Mouse (Mus musculus) forebrain, postnatal 0 days (tissue): ENCODE measurements around the gene Lrrc20. TPM values are rescaled to one million over a fixed set of nuclear protein-coding genes. Genes with fewer than 3 reads are reported as not detected.
"Not testable (repeated sequence)": the region's sequence is repeated elsewhere in the genome, so short reads cannot be mapped to it uniquely, and the experiment has no call there.

Experiments
- ATAC-seq: fragments of 200-750 bp; cut with Nextera tagmentation; 2 replicates; pipeline ENCODE4 v1.8.0; 2017; ENCODE audit warnings: mild to moderate bottlenecking, moderate library complexity
- DNase-seq: peaks from one replicate; pipeline ENCODE4 v3.0.0-alpha.2; 2015
- H3K27ac ChIP-seq: fragments of 300-500 bp; sonication (generic); 2 replicates; pipeline ENCODE4 v1.5.1; 2014; ENCODE audit warnings: low read depth, mild to moderate bottlenecking, antibody characterized with exemption, low read length, moderate library complexity, mixed read lengths
- H3K27me3 ChIP-seq: fragments of 300-500 bp; sonication (generic); 2 replicates; pipeline ENCODE4 v1.6.1; 2014; ENCODE audit warnings: mild to moderate bottlenecking, low read length, mixed read lengths; ENCODE audit not compliant: insufficient read depth
- H3K36me3 ChIP-seq: fragments of 300-500 bp; sonication (generic); 2 replicates; pipeline ENCODE4 v1.6.1; 2014; ENCODE audit warnings: mild to moderate bottlenecking, moderate library complexity; ENCODE audit not compliant: insufficient read depth
- H3K4me1 ChIP-seq: fragments of 300-500 bp; sonication (generic); 2 replicates; pipeline ENCODE4 v1.6.1; 2014; ENCODE audit warnings: antibody characterized with exemption; ENCODE audit not compliant: insufficient read depth
- H3K4me2 ChIP-seq: fragments of 300-500 bp; sonication (generic); 2 replicates; pipeline ENCODE4 v1.6.1; 2014; ENCODE audit warnings: low read depth, mild to moderate bottlenecking, moderate library complexity
- H3K4me3 ChIP-seq: fragments of 300-500 bp; sonication (generic); 2 replicates; pipeline ENCODE4 v1.5.1; 2014; ENCODE audit warnings: low read depth, low read length, mixed read lengths
- H3K9ac ChIP-seq: fragments of 300-500 bp; sonication (generic); 2 replicates; pipeline ENCODE4 v1.6.1; 2014; ENCODE audit warnings: mild to moderate bottlenecking
- H3K9me3 ChIP-seq: fragments of 300-500 bp; sonication (generic); 2 replicates; pipeline ENCODE4 v1.6.1; 2016; ENCODE audit warnings: low read length
- CTCF ChIP-seq: sonication (generic); IDR thresholded peaks from 2 replicates; pipeline ENCODE4 v1.5.1; 2016; ENCODE audit warnings: antibody characterized with exemption, control low read depth, low read depth
- WGBS: fragments of 180-500 bp; shearing (Covaris S2); extraction: QIAGEN DNeasy Blood & Tissue Kit; methylation state at CpG from one replicate; pipeline ENCODE4 v1.1.7; 2014; 5-methylcytosine and 5-hydroxymethylcytosine counted together
- polyA plus RNA-seq: library from polyadenylated mRNA; unstranded; fragments of >200 nt; fragmentation: Nextera tagmentation; extraction: Ambion mirVana; gene quantifications from 2 replicates; pipeline ENCODE4 v1.2.1, GENCODE M21; 2015
- total RNA-seq: library from RNA; depleted of rRNA; stranded (reverse); fragments of >200 nt; gene quantifications from 2 replicates; pipeline ENCODE4 v1.2.3, GENCODE M21; 2014

Lrrc20 gene
- total and polyA plus RNA-seq, 2 experiments from 2014 or later: 15.9 to 19.5 TPM

GRCm38 (mm10) chr10:61618528-61618927 lies 142.9 kb downstream of the Lrrc20 start:
- no peak overlapping the region for H3K9ac ChIP-seq
- TF ChIP-seq CTCF: no peak
- ATAC-seq (no peak), DNase-seq (no peak)
- no peaks in the 10 kb centered on the region for H3K27me3 ChIP-seq
- WGBS: 80% methylated on average over 2 of the region's 2 CpGs
- no peak overlapping the region for H3K4me2 ChIP-seq
- no peaks in the 10 kb centered on the region for H3K9me3 ChIP-seq
- no peak overlapping the region for H3K4me3 ChIP-seq
- no peak overlapping the region for H3K27ac ChIP-seq
- no peaks in the 10 kb centered on the region for H3K4me1 ChIP-seq
- H3K36me3 ChIP-seq: no peaks in the 10 kb centered on the region

DNA sequence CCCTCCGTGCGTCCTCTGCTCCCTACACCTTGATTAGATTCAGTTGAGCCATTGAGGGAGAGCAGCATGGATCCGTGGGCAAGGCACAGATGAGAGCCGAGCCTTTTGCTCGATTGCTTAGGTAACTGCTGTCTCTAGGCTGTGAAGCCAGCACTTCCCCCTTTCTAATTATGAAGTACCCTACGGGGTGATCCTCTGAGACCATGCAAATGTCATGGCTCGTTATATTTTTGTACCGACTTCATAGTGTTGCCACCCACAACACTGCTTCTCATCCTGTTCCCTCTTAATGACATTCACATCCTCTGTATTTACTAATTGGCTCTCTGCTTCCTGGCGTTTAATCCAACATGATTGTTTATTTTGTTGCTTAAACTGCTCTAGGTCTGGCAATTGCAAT lies 146.1 kb downstream of the Lrrc20 start:
- DNase-seq (no peak), ATAC-seq (peak; percentile 15; the same call in 1 of the 2 replicates)
- Histone ChIP-seq H3K27me3 (peaks cover 13% of the 10 kb centered on the region), H3K27ac (no peak overlapping the region), H3K9ac (no peak overlapping the region), H3K4me2 (no peak overlapping the region), H3K9me3 (no peaks in the 10 kb centered on the region), H3K4me1 (no peaks in the 10 kb centered on the region; the same call in 1 of the 2 replicates), H3K36me3 (no peaks in the 10 kb centered on the region), H3K4me3 (no peak overlapping the region)
- TF ChIP-seq CTCF: no peak
- 14% methylated on average over 9 of the region's 9 CpGs for WGBS

- H3K9ac ChIP-seq, H3K4me2 ChIP-seq, H3K36me3 ChIP-seq, H3K27ac ChIP-seq, H3K9me3 ChIP-seq, H3K4me1 ChIP-seq, H3K4me3 ChIP-seq, DNase-seq, ATAC-seq: not testable (repeated sequence)
- TF ChIP-seq CTCF: peak; percentile 7; the same call in 1 of the 2 replicates
- 75% methylated on average over 3 of the region's 3 CpGs for WGBS
- H3K27me3 ChIP-seq: peaks cover 13% of the 10 kb centered on the region
Measured at GRCm38 (mm10) chr10:61623874-61624273, 148.3 kb downstream of the Lrrc20 start.

- ATAC-seq: no peak
- Histone ChIP-seq H3K9me3 (no peaks in the 10 kb centered on the region), H3K27ac (no peak overlapping the region), H3K4me2 (peak overlapping the region; percentile 65), H3K4me1 (no peaks in the 10 kb centered on the region; the same call in 1 of the 2 replicates), H3K36me3 (no peaks in the 10 kb centered on the region), H3K27me3 (peaks cover 13% of the 10 kb centered on the region), H3K9ac (no peak overlapping the region), H3K4me3 (peak overlapping the region; percentile 44)
- WGBS: 32% methylated on average over 5 of the region's 5 CpGs
- DNase-seq: no peak
- TF ChIP-seq CTCF: no peak
Measured at GRCm38 (mm10) chr10:61624771-61625170, 149.2 kb downstream of the Lrrc20 start.

- no peaks in the 10 kb centered on the region; the same call in 1 of the 2 replicates for H3K4me1 ChIP-seq
- peak overlapping the region; percentile 44 for H3K4me3 ChIP-seq
- peak overlapping the region; percentile 65 for H3K4me2 ChIP-seq
- no peaks in the 10 kb centered on the region for H3K36me3 ChIP-seq
- DNase-seq: peak; percentile 72
- 4% methylated on average over 74 of the region's 74 CpGs for WGBS
- ATAC-seq: peak; percentile 87
- H3K27ac ChIP-seq: no peak overlapping the region
- H3K27me3 ChIP-seq: peaks cover 13% of the 10 kb centered on the region
- H3K9ac ChIP-seq: peak overlapping the region; percentile 51
- no peak for TF ChIP-seq CTCF
- H3K9me3 ChIP-seq: no peaks in the 10 kb centered on the region
Measured at GRCm38 (mm10) chr10:61625381-61626257, 150.0 kb downstream of the Lrrc20 start.

DNA sequence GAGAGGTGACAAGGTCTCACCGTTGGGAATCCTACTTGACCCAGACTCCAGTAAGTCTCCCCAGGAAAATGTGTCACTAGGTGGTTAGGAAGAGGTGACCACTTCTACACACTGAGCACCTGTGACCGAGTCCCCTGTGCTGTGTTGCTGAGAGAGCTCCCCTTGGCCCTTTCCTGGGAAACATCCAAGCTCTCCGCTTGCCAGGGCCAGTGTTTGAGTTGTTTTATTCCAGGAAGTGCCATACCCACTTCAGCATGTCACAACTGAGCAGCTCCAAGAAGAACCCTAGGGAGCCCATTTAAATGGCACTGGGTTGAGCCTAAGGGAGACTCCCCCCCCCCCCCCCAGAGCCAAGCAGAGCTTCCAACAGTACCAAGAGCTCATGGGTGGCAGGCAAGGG lies 150.9 kb downstream of the Lrrc20 start:
- whole genome bisulfite sequencing: 72% methylated on average over 3 of the region's 3 CpGs
- Histone ChIP-seq H3K36me3 (no peaks in the 10 kb centered on the region), H3K9ac (no peak overlapping the region)

More for the DNA sequence above, 150.9 kb downstream of the Lrrc20 start:
- ATAC-seq (no peak), DNase-seq (no peak)
- Histone ChIP-seq H3K4me2 (no peak overlapping the region), H3K9me3 (no peaks in the 10 kb centered on the region), H3K4me3 (no peak overlapping the region), H3K4me1 (no peaks in the 10 kb centered on the region; the same call in 1 of the 2 replicates), H3K27ac (no peak overlapping the region), H3K27me3 (peaks cover 13% of the 10 kb centered on the region)
- no peak for TF ChIP-seq CTCF
